Mouse (Mus musculus) neural tube, embryonic 14.5 days (tissue): Measurements from ENCODE around the gene Ift81. TPM values are rescaled to one million over a fixed set of nuclear protein-coding genes. Genes with fewer than 3 reads are reported as not detected.
A peak's percentile ranks its signal among the peaks of the same experiment; 100 is the strongest.

Source experiments
- ATAC-seq: fragments of 200-750 bp; cut with Nextera tagmentation; 2 replicates; pipeline ENCODE4 v1.8.0; 2017; ENCODE audit warnings: low read depth, mild to moderate bottlenecking, moderate TSS enrichment, moderate library complexity
- H3K27ac ChIP-seq: fragments of 300-500 bp; sonication (generic); 2 replicates; pipeline ENCODE4 v1.5.1; 2014; ENCODE audit warnings: low read depth, mild to moderate bottlenecking, control low read depth, low read length, moderate library complexity, mixed read lengths
- H3K27me3 ChIP-seq: fragments of 300-500 bp; sonication (generic); 2 replicates; pipeline ENCODE4 v1.6.1; 2014; ENCODE audit warnings: low read length; ENCODE audit not compliant: control insufficient read depth, insufficient read depth
- H3K36me3 ChIP-seq: fragments of 300-500 bp; sonication (generic); 2 replicates; pipeline ENCODE4 v1.6.1; 2014; ENCODE audit warnings: low read length, mixed read lengths; ENCODE audit not compliant: control insufficient read depth, insufficient read depth
- H3K4me1 ChIP-seq: fragments of 300-500 bp; sonication (generic); 2 replicates; pipeline ENCODE4 v1.6.1; 2014; ENCODE audit warnings: low read length; ENCODE audit not compliant: control insufficient read depth, insufficient read depth
- H3K4me2 ChIP-seq: fragments of 300-500 bp; sonication (generic); 2 replicates; pipeline ENCODE4 v1.6.1; 2014; ENCODE audit warnings: mild to moderate bottlenecking, low read depth, low read length, control low read depth
- H3K4me3 ChIP-seq: fragments of 300-500 bp; sonication (generic); 2 replicates; pipeline ENCODE4 v1.5.1; 2014; ENCODE audit warnings: low read depth, low read length, control low read depth, mixed read lengths
- H3K9ac ChIP-seq: fragments of 300-500 bp; sonication (generic); replicated peaks from 2 replicates; pipeline ENCODE4 v1.6.1; 2014; ENCODE audit warnings: low read depth, mild to moderate bottlenecking, control low read depth, low read length, mixed read lengths
- H3K9me3 ChIP-seq: fragments of 300-500 bp; sonication (generic); 2 replicates; pipeline ENCODE4 v1.6.1; 2016; ENCODE audit warnings: low read length; ENCODE audit not compliant: control insufficient read depth
- WGBS: fragments of 180-500 bp; shearing (Covaris S2); extraction: QIAGEN DNeasy Blood & Tissue Kit; methylation state at CpG from one replicate; pipeline ENCODE4 v1.1.7; 2014; 5-methylcytosine and 5-hydroxymethylcytosine counted together
- polyA plus RNA-seq: library from polyadenylated mRNA; unstranded; fragments of >200 nt; fragmentation: Nextera tagmentation; extraction: Ambion mirVana; gene quantifications from 2 replicates; pipeline ENCODE4 v1.2.1, GENCODE M21; 2014

The Ift81 gene
- polyA plus RNA-seq, 1 experiment from 2014 or later = 68.6 TPM

GRCm38 (mm10) chr5:122502077-122502941 lies 112.0 kb downstream of the Ift81 start, which contains the start of gene Atp2a2:
Atp2a2 (minus strand) TSS chr5:122502225.
- WGBS = 0% methylated on average over 36 of the region's 113 CpGs

GRCm38 (mm10) chr5:122501101-122502076 lies 112.9 kb downstream of the Ift81 start:
- peaks cover 2% of the 10 kb centered on the region; the same call in 1 of the 2 replicates for H3K27me3 ChIP-seq
- H3K4me1 ChIP-seq = peaks cover 31% of the 10 kb centered on the region
- peak overlapping the region; percentile 98 for H3K27ac ChIP-seq
- WGBS = under 1% methylated on average over 80 of the region's 113 CpGs
- no peaks in the 10 kb centered on the region for H3K9me3 ChIP-seq
- peak overlapping the region; percentile 98 for H3K4me3 ChIP-seq
- peak; percentile 41 for ATAC-seq
- peak overlapping the region; percentile 99 for H3K9ac ChIP-seq
- H3K4me2 ChIP-seq = peak overlapping the region; percentile 58
- H3K36me3 ChIP-seq = no peaks in the 10 kb centered on the region

More at GRCm38 (mm10) chr5:122502077-122502941, 112.0 kb downstream of the Ift81 start, which contains the start of gene Atp2a2:
- H3K9ac ChIP-seq = peak within 1 kb of the TSS; percentile 99
- H3K27me3 ChIP-seq = peaks cover 2% of the 10 kb centered on the region; the same call in 1 of the 2 replicates
- H3K9me3 ChIP-seq = no peaks in the 10 kb centered on the region
- no peaks in the 10 kb centered on the region for H3K36me3 ChIP-seq
- peaks cover 31% of the 10 kb centered on the region for H3K4me1 ChIP-seq
- peak; percentile 95 for ATAC-seq
- H3K4me2 ChIP-seq = peak within 1 kb of the TSS; percentile 75
- peak within 1 kb of the TSS; percentile 98 for H3K27ac ChIP-seq
- peak within 1 kb of the TSS; percentile 98 for H3K4me3 ChIP-seq

- Histone ChIP-seq H3K4me1 (peaks cover 34% of the 10 kb centered on the region), H3K27ac (no peak overlapping the region; the same call in 1 of the 2 replicates), H3K9me3 (no peaks in the 10 kb centered on the region), H3K4me2 (peak overlapping the region; percentile 58), H3K9ac (peak overlapping the region; percentile 99), H3K4me3 (peak overlapping the region; percentile 98), H3K36me3 (peaks cover 8% of the 10 kb centered on the region; the same call in 1 of the 2 replicates), H3K27me3 (peaks cover 2% of the 10 kb centered on the region; the same call in 1 of the 2 replicates)
- WGBS = 28% methylated on average over 5 of the region's 5 CpGs
- ATAC-seq = no peak
Observed at GRCm38 (mm10) chr5:122500563-122500962, 113.8 kb downstream of the Ift81 start.

Other genes starting within 250 kb of the Ift81 start
- gene Gpn3, start 242.6 kb downstream of the Ift81 start, polyA plus RNA-seq = 44.7 and 48.2 TPM in 2 replicates
- gene Fam216a, start 242.2 kb downstream of the Ift81 start, polyA plus RNA-seq = 146 and 158 TPM in 2 replicates
- gene Arpc3, start 222.6 kb downstream of the Ift81 start, polyA plus RNA-seq = 46.6 and 81.6 TPM in 2 replicates
- gene Anapc7, start 192.8 kb downstream of the Ift81 start, polyA plus RNA-seq = 30.1 and 33.4 TPM in 2 replicates
- gene Atp2a2, start 112.3 kb downstream of the Ift81 start, polyA plus RNA-seq = 76.3 and 78.4 TPM in 2 replicates
- 3.2 and 5.3 TPM in 2 replicates for gene P2rx7, start 29.4 kb upstream of the Ift81 start, polyA plus RNA-seq
- gene P2rx4, start 93.0 kb upstream of the Ift81 start, polyA plus RNA-seq = 12.3 and 14.4 TPM in 2 replicates
- 61.8 and 62.7 TPM in 2 replicates for gene Camkk2, start 164.9 kb upstream of the Ift81 start, polyA plus RNA-seq
- 488 and 511 TPM in 2 replicates for gene Anapc5, start 206.8 kb upstream of the Ift81 start, polyA plus RNA-seq
- gene Rnf34, start 235.5 kb upstream of the Ift81 start, polyA plus RNA-seq = 51.3 and 53.0 TPM in 2 replicates